Mouse (Mus musculus): ENCODE results near the gene Laptm5. TPM values are rescaled to one million over a fixed set of nuclear protein-coding genes. Genes with fewer than 3 reads are reported as not detected.

The Laptm5 gene
- polyA plus RNA-seq, 1 experiment from 2014 or later: 18.2 TPM

DNA sequence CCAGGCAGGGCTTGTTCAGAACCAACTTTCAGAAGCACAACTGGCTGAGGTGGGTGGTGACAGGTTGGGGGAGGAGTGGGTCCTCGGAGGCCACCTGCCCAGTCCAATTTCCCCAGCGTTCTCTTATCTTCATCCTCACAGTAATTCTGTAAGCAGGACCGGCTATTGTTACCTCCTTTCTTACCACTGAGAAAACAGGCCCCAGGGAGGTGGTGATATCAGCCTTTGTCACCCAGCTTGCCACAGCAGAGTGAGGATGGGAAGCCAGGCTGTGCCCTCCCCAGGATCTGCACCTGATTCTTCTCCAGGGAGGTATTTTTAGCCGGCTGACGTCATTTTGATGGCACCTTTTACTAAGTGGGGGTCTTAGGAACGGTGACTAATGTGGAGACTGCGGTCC, 7.9 kb upstream of the Laptm5 start:
- Histone ChIP-seq H3K4me3 (ENCODE audit: low read depth, low read length) (no peak overlapping the region), H3K27me3 (ENCODE audit: control insufficient read depth, insufficient read depth, low read length) (no peaks in the 10 kb centered on the region), H3K9me3 (replicated peaks; ENCODE audit: control insufficient read depth, low read length) (no peaks in the 10 kb centered on the region), H3K4me1 (ENCODE audit: control insufficient read depth, insufficient read depth, low read length) (peaks cover 22% of the 10 kb centered on the region), H3K4me2 (no peak overlapping the region), H3K36me3 (ENCODE audit: control insufficient read depth, insufficient read depth, low read length) (no peaks in the 10 kb centered on the region), H3K27ac (ENCODE audit: low read depth, low read length) (no peak overlapping the region), H3K9ac (ENCODE audit: low read depth, low read length) (no peak overlapping the region)
- no peak for ATAC-seq (replicated peaks; ENCODE audit: insufficient number of reproducible peaks, low FRiP score, low TSS enrichment)
- WGBS (ENCODE audit: insufficient replicate concordance): 38% methylated on average over 7 of the region's 7 CpGs

DNA sequence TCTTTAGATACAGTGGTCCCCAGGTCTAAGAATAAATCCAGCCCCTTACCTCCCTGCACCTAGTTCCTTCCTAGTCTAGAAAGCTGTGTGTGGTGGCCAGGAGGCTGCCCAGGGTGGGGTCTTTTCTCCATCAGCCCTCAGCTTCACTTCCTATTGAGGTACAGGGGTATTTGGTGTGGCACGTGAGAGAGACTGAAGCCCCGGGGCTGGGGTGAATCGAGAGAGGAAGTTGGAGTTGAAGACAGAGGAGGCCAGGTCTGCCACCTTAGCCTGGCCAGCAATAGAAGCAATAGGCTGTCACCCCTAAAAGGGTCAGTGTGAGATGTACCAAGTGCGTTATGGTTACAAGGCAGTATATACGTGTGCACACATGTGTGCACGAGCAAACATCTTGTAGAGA, 7.0 kb upstream of the Laptm5 start:
- peaks cover 21% of the 10 kb centered on the region for H3K4me1 ChIP-seq (ENCODE audit: control insufficient read depth, insufficient read depth, low read length)
- no peak overlapping the region for H3K27ac ChIP-seq (ENCODE audit: low read depth, low read length)
- ATAC-seq (replicated peaks; ENCODE audit: insufficient number of reproducible peaks, low FRiP score, low TSS enrichment): no peak
- no peak overlapping the region for H3K9ac ChIP-seq (ENCODE audit: low read depth, low read length)
- 84% methylated on average over 6 of the region's 6 CpGs for WGBS (ENCODE audit: insufficient replicate concordance)
- H3K36me3 ChIP-seq (ENCODE audit: control insufficient read depth, insufficient read depth, low read length): no peaks in the 10 kb centered on the region
- H3K4me2 ChIP-seq: no peak overlapping the region
- no peaks in the 10 kb centered on the region for H3K27me3 ChIP-seq (ENCODE audit: control insufficient read depth, insufficient read depth, low read length)
- no peak overlapping the region for H3K4me3 ChIP-seq (ENCODE audit: low read depth, low read length)
- H3K9me3 ChIP-seq (replicated peaks; ENCODE audit: control insufficient read depth, low read length): no peaks in the 10 kb centered on the region

DNA sequence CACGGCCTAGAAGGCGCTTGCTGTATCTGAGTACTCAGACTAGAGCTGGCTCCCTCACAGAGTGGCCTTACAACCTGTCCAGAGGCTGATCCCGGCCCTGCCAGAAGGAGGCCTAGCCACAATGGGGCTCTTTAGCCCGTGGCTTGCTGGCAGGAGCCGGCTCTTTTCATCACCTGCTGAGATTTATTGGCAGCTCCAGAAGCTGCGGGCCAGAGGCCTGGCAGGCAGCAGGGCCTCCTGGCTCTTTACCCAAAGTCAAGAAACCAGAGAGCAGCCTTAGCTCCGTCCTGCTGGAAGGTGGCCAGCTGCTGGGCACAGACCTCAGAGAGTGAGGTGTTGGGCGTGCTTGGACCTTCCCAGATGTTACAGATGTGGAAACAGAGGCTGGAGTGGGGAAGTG, 6.6 kb upstream of the Laptm5 start:
- H3K36me3 ChIP-seq (ENCODE audit: control insufficient read depth, insufficient read depth, low read length): no peaks in the 10 kb centered on the region
- no peak overlapping the region for H3K4me3 ChIP-seq (ENCODE audit: low read depth, low read length)
- no peak overlapping the region for H3K9ac ChIP-seq (ENCODE audit: low read depth, low read length)
- 39% methylated on average over 8 of the region's 8 CpGs for WGBS (ENCODE audit: insufficient replicate concordance)
- ATAC-seq (replicated peaks; ENCODE audit: insufficient number of reproducible peaks, low FRiP score, low TSS enrichment): no peak
- no peak overlapping the region for H3K4me2 ChIP-seq
- H3K4me1 ChIP-seq (ENCODE audit: control insufficient read depth, insufficient read depth, low read length): peaks cover 21% of the 10 kb centered on the region
- no peaks in the 10 kb centered on the region for H3K9me3 ChIP-seq (replicated peaks; ENCODE audit: control insufficient read depth, low read length)
- no peaks in the 10 kb centered on the region for H3K27me3 ChIP-seq (ENCODE audit: control insufficient read depth, insufficient read depth, low read length)
- H3K27ac ChIP-seq (ENCODE audit: low read depth, low read length): no peak overlapping the region

DNA sequence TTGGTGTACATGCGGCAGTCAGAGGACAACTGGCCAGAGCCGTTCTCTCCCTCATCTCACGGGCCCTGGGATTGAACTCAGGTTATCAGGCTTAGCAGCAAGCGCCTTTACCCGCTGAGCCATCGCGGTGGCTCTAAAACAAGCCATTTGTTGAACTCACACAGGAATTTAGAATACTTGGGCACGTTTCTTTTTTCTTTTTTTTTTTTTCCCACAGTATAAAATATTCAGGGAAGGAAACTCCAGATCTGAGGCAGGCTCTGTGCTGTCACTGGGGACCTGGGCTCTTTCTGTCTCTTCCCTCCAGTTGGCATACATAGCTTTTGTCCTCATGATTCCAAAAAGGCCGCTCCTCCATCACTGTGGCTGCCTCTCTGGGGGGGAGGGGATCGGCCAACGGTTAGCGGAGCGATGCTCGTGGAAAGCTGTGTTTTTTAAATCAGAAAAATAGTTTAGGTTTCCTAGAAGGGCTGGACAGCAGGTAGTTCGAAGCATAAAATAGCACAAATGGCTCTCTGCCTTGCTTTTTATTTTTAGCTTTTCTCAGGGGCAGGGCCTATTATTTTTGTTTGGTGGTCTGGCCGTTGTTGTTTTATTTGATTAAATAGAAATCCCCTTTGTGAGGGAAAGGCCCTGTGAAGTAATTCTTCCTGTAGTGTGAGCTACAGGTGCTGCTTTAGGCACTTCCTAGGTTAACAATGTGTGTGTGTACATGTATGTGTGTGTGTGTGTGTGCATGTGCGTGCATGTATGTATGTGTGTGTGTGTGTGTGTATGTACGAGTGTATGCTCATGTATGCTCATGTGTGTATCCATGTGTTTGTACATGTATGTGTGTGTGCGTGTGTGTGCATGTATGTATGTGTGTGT, 5.5 kb upstream of the Laptm5 start:
- Histone ChIP-seq H3K9me3 (replicated peaks; ENCODE audit: control insufficient read depth, low read length) (no peaks in the 10 kb centered on the region), H3K4me3 (ENCODE audit: low read depth, low read length) (no peak overlapping the region), H3K36me3 (ENCODE audit: control insufficient read depth, insufficient read depth, low read length) (no peaks in the 10 kb centered on the region), H3K27ac (ENCODE audit: low read depth, low read length) (no peak overlapping the region), H3K4me1 (ENCODE audit: control insufficient read depth, insufficient read depth, low read length) (peaks cover 15% of the 10 kb centered on the region), H3K9ac (ENCODE audit: low read depth, low read length) (no peak overlapping the region), H3K4me2 (no peak overlapping the region), H3K27me3 (ENCODE audit: control insufficient read depth, insufficient read depth, low read length) (no peaks in the 10 kb centered on the region)
- WGBS (ENCODE audit: insufficient replicate concordance): 86% methylated on average over 19 of the region's 19 CpGs
- ATAC-seq (replicated peaks; ENCODE audit: insufficient number of reproducible peaks, low FRiP score, low TSS enrichment): no peak

DNA sequence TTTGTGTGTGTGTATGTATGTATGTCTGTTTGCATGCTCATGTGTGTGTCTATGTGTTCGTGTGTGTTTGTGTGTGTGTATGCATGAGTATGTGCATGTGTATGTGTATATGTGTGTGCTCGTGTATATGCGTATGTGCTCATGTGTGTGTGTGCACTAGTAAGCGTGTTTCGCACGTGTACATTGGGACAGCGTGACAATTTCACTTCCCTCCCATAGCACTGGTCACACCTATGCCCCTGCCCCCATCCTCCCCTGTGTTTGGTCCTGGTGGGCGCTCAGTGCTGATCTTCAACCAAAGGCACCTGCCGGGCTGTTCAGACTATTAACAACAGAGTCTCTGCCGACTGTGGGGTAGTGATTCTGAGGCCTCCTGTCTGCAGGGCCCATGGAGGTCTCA, 4.8 kb upstream of the Laptm5 start:
- Histone ChIP-seq H3K4me1 (ENCODE audit: control insufficient read depth, insufficient read depth, low read length) (peaks cover 8% of the 10 kb centered on the region), H3K4me2 (no peak overlapping the region), H3K9ac (ENCODE audit: low read depth, low read length) (no peak overlapping the region), H3K27ac (ENCODE audit: low read depth, low read length) (no peak overlapping the region), H3K27me3 (ENCODE audit: control insufficient read depth, insufficient read depth, low read length) (no peaks in the 10 kb centered on the region), H3K9me3 (replicated peaks; ENCODE audit: control insufficient read depth, low read length) (no peaks in the 10 kb centered on the region), H3K4me3 (ENCODE audit: low read depth, low read length) (no peak overlapping the region), H3K36me3 (ENCODE audit: control insufficient read depth, insufficient read depth, low read length) (no peaks in the 10 kb centered on the region)
- no peak for ATAC-seq (replicated peaks; ENCODE audit: insufficient number of reproducible peaks, low FRiP score, low TSS enrichment)
- WGBS (ENCODE audit: insufficient replicate concordance): 89% methylated on average over 10 of the region's 10 CpGs

DNA sequence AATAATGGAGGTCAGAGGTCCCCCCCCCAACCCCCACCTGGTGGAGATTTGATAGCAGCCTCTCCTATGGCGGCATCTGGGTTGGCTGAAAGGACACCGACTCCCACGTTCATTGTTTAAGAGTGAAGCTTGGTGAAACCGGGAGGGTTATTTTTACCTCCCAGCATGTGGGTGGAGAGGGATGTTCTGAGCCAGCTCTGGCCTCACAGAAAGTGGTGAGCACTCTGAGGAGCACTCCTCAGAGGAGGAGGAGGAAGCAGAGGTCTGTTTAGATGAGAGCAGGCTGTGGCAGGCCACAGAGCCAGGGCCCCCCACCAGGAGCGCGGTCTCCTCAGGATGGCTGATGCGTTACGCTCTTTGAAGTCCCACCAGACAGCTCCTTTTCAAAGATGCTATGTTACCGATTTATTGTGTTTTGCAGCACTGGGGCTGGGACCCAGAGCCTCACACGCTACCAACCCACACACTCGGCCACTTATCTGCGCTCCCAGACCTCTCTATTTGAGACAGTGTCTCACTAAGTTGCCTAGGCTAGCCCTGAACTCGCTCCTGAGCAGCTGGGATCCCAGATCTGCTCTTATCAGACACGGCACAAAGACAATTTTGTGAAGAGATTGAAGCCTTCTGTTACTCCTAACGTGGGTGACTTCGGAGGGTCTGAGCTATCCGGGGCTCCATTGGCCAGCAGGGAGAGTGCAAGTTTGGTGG, 3.6 kb upstream of the Laptm5 start:
- Histone ChIP-seq H3K36me3 (ENCODE audit: control insufficient read depth, insufficient read depth, low read length) (no peaks in the 10 kb centered on the region), H3K4me2 (no peak overlapping the region), H3K9ac (ENCODE audit: low read depth, low read length) (no peak overlapping the region), H3K27me3 (ENCODE audit: control insufficient read depth, insufficient read depth, low read length) (no peaks in the 10 kb centered on the region), H3K27ac (ENCODE audit: low read depth, low read length) (no peak overlapping the region), H3K4me3 (ENCODE audit: low read depth, low read length) (no peak overlapping the region), H3K4me1 (ENCODE audit: control insufficient read depth, insufficient read depth, low read length) (peaks cover 8% of the 10 kb centered on the region), H3K9me3 (replicated peaks; ENCODE audit: control insufficient read depth, low read length) (no peaks in the 10 kb centered on the region)
- 60% methylated on average over 17 of the region's 17 CpGs for WGBS (ENCODE audit: insufficient replicate concordance)
- ATAC-seq (replicated peaks; ENCODE audit: insufficient number of reproducible peaks, low FRiP score, low TSS enrichment): no peak

DNA sequence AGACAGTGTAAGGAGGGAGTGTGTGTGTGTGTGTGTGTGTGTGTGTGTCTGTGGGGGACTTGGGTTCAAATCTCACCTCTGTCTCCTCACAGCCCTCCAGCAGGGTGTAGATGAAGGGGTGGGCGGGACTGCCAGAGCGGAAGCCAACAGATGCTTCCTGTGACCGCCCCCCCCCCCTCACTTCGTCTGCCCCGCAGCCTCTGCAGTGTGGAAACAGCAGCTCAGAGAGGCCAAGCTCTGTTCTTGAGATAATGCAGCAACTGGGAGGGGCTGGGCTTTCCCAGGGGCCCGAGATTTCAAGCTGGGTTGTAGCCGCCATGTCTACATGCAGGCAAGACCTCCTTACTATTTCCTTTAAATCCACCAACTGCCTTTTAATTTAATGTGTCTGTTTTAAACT, 2.3 kb upstream of the Laptm5 start:
- Histone ChIP-seq H3K4me1 (ENCODE audit: control insufficient read depth, insufficient read depth, low read length) (peaks cover 4% of the 10 kb centered on the region), H3K27me3 (ENCODE audit: control insufficient read depth, insufficient read depth, low read length) (no peaks in the 10 kb centered on the region), H3K4me2 (no peak overlapping the region), H3K9ac (ENCODE audit: low read depth, low read length) (no peak overlapping the region), H3K9me3 (replicated peaks; ENCODE audit: control insufficient read depth, low read length) (no peaks in the 10 kb centered on the region), H3K27ac (ENCODE audit: low read depth, low read length) (no peak overlapping the region), H3K36me3 (ENCODE audit: control insufficient read depth, insufficient read depth, low read length) (no peaks in the 10 kb centered on the region), H3K4me3 (ENCODE audit: low read depth, low read length) (no peak overlapping the region)
- ATAC-seq (replicated peaks; ENCODE audit: insufficient number of reproducible peaks, low FRiP score, low TSS enrichment): 0 out of 2 replicates have a peak, but pooled peaks have one; percentile 43
- 21% methylated on average over 7 of the region's 7 CpGs for WGBS (ENCODE audit: insufficient replicate concordance)

DNA sequence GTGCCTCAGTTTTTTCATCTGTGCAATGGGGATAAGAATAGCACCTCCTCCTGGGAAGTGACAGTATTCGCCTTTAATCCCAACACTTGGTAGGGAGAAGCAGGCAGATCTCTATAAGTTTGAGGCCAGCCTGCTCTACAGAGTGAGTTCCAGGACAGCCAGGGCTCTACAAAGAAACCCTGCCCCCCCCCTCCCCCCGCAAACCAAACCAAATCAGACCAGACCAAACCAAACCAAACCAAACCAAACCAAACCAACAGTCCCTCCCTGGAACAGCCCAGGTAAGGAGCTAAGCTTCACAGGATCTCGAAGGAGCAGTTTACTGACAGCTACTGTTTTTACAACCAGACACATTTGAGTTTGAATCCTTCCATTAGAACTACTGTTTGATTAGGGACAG, 299 bp upstream of the Laptm5 start:
- Histone ChIP-seq H3K4me3 (ENCODE audit: low read depth, low read length) (no peak overlapping the region), H3K9ac (ENCODE audit: low read depth, low read length) (no peak overlapping the region), H3K27ac (ENCODE audit: low read depth, low read length) (no peak overlapping the region), H3K27me3 (ENCODE audit: control insufficient read depth, insufficient read depth, low read length) (no peaks in the 10 kb centered on the region), H3K36me3 (ENCODE audit: control insufficient read depth, insufficient read depth, low read length) (no peaks in the 10 kb centered on the region), H3K4me2 (no peak overlapping the region), H3K9me3 (replicated peaks; ENCODE audit: control insufficient read depth, low read length) (no peaks in the 10 kb centered on the region), H3K4me1 (ENCODE audit: control insufficient read depth, insufficient read depth, low read length) (peaks cover 4% of the 10 kb centered on the region)
- ATAC-seq (replicated peaks; ENCODE audit: insufficient number of reproducible peaks, low FRiP score, low TSS enrichment): no peak
- 80% methylated on average over 3 of the region's 3 CpGs for WGBS (ENCODE audit: insufficient replicate concordance)
